Mouse (Mus musculus): ENCODE results near the gene Tbc1d1. TPM values are rescaled to one million over a fixed set of nuclear protein-coding genes. Genes with fewer than 3 reads are reported as not detected.

Tbc1d1 gene
- polyA plus RNA-seq, 1 experiment: 18.5 TPM

GRCm38 (mm10) chr5:64299508-64300324, 143.6 kb downstream of the Tbc1d1 start:
- H3K4me3 ChIP-seq (replicated peaks; ENCODE audit: extremely low read depth, low read depth, low read length): no peak overlapping the region
- WGBS: 51% methylated on average over 7 of the region's 7 CpGs
- peaks cover 11% of the 10 kb centered on the region for H3K4me1 ChIP-seq (ENCODE audit: control insufficient read depth, insufficient read depth, low read length)
- DNase-seq: no peak
- no peak for TF ChIP-seq CTCF (IDR thresholded peaks at IDR 0.05; ENCODE audit: insufficient read depth, low read length)
- TF ChIP-seq POLR2A (IDR thresholded peaks at IDR 0.05; ENCODE audit: borderline replicate concordance, extremely low read depth, low read depth, low read length): no peak

- 66% methylated on average over 4 of the region's 4 CpGs for WGBS
- H3K4me3 ChIP-seq (replicated peaks; ENCODE audit: extremely low read depth, low read depth, low read length): no peak overlapping the region
- DNase-seq: no peak
- H3K4me1 ChIP-seq (ENCODE audit: control insufficient read depth, insufficient read depth, low read length): peaks cover 11% of the 10 kb centered on the region
- TF ChIP-seq POLR2A (IDR thresholded peaks at IDR 0.05; ENCODE audit: borderline replicate concordance, extremely low read depth, low read depth, low read length) (no peak), CTCF (IDR thresholded peaks at IDR 0.05; ENCODE audit: insufficient read depth, low read length) (no peak)
Observed at GRCm38 (mm10) chr5:64301246-64301645, 145.1 kb downstream of the Tbc1d1 start.

GRCm38 (mm10) chr5:64307289-64307688, 151.2 kb downstream of the Tbc1d1 start:
- no peak overlapping the region for H3K4me3 ChIP-seq (replicated peaks; ENCODE audit: extremely low read depth, low read depth, low read length)
- DNase-seq: no peak
- H3K4me1 ChIP-seq (ENCODE audit: control insufficient read depth, insufficient read depth, low read length): no peaks in the 10 kb centered on the region
- no peak for TF ChIP-seq CTCF (IDR thresholded peaks at IDR 0.05; ENCODE audit: insufficient read depth, low read length)
- no peak for TF ChIP-seq POLR2A (IDR thresholded peaks at IDR 0.05; ENCODE audit: borderline replicate concordance, extremely low read depth, low read depth, low read length)
- WGBS: 94% methylated on average over 2 of the region's 2 CpGs

GRCm38 (mm10) chr5:64312295-64312694, 156.2 kb downstream of the Tbc1d1 start:
- TF ChIP-seq POLR2A (IDR thresholded peaks at IDR 0.05; ENCODE audit: borderline replicate concordance, extremely low read depth, low read depth, low read length) (no peak), CTCF (IDR thresholded peaks at IDR 0.05; ENCODE audit: insufficient read depth, low read length) (no peak)
- Histone ChIP-seq H3K4me3 (replicated peaks; ENCODE audit: extremely low read depth, low read depth, low read length) (no peak overlapping the region), H3K4me1 (ENCODE audit: control insufficient read depth, insufficient read depth, low read length) (peaks cover 3% of the 10 kb centered on the region)
- WGBS: 60% methylated on average over 5 of the region's 5 CpGs
- no peak for DNase-seq

- no peak for TF ChIP-seq POLR2A (IDR thresholded peaks at IDR 0.05; ENCODE audit: borderline replicate concordance, extremely low read depth, low read depth, low read length)
- H3K4me3 ChIP-seq (replicated peaks; ENCODE audit: extremely low read depth, low read depth, low read length): no peak overlapping the region
- WGBS: 78% methylated on average over 1 of the region's 1 CpGs
- H3K4me1 ChIP-seq (ENCODE audit: control insufficient read depth, insufficient read depth, low read length): peaks cover 3% of the 10 kb centered on the region
- DNase-seq: no peak
Observed at GRCm38 (mm10) chr5:64313481-64313880, 157.4 kb downstream of the Tbc1d1 start.

GRCm38 (mm10) chr5:64314288-64315052, 158.4 kb downstream of the Tbc1d1 start:
- TF ChIP-seq CTCF (IDR thresholded peaks at IDR 0.05; ENCODE audit: insufficient read depth, low read length) (no peak), POLR2A (IDR thresholded peaks at IDR 0.05; ENCODE audit: borderline replicate concordance, extremely low read depth, low read depth, low read length) (no peak)
- DNase-seq: no peak
- peaks cover 3% of the 10 kb centered on the region for H3K4me1 ChIP-seq (ENCODE audit: control insufficient read depth, insufficient read depth, low read length)
- H3K4me3 ChIP-seq (replicated peaks; ENCODE audit: extremely low read depth, low read depth, low read length): no peak overlapping the region
- 46% methylated on average over 6 of the region's 6 CpGs for WGBS

- TF ChIP-seq POLR2A (IDR thresholded peaks at IDR 0.05; ENCODE audit: borderline replicate concordance, extremely low read depth, low read depth, low read length): no peak
- no peak for TF ChIP-seq CTCF (IDR thresholded peaks at IDR 0.05; ENCODE audit: insufficient read depth, low read length)
- Histone ChIP-seq H3K4me1 (ENCODE audit: control insufficient read depth, insufficient read depth, low read length) (peaks cover 3% of the 10 kb centered on the region), H3K4me3 (replicated peaks; ENCODE audit: extremely low read depth, low read depth, low read length) (no peak overlapping the region)
- DNase-seq: no peak
- WGBS: 62% methylated on average over 1 of the region's 1 CpGs
Observed at GRCm38 (mm10) chr5:64315088-64315487, 159.0 kb downstream of the Tbc1d1 start.

- DNase-seq: no peak
Observed at GRCm38 (mm10) chr5:64323286-64323685, 167.2 kb downstream of the Tbc1d1 start.

GRCm38 (mm10) chr5:64324353-64324752, 168.2 kb downstream of the Tbc1d1 start:
- Histone ChIP-seq H3K4me3 (replicated peaks; ENCODE audit: extremely low read depth, low read depth, low read length) (no peak overlapping the region), H3K4me1 (ENCODE audit: control insufficient read depth, insufficient read depth, low read length) (peaks cover 9% of the 10 kb centered on the region)
- 69% methylated on average over 12 of the region's 12 CpGs for WGBS
- DNase-seq: no peak
- TF ChIP-seq POLR2A (IDR thresholded peaks at IDR 0.05; ENCODE audit: borderline replicate concordance, extremely low read depth, low read depth, low read length): no peak
- TF ChIP-seq CTCF (IDR thresholded peaks at IDR 0.05; ENCODE audit: insufficient read depth, low read length): no peak

More at GRCm38 (mm10) chr5:64323286-64323685, 167.2 kb downstream of the Tbc1d1 start:
- no peak for TF ChIP-seq POLR2A (IDR thresholded peaks at IDR 0.05; ENCODE audit: borderline replicate concordance, extremely low read depth, low read depth, low read length)
- TF ChIP-seq CTCF (IDR thresholded peaks at IDR 0.05; ENCODE audit: insufficient read depth, low read length): no peak
- Histone ChIP-seq H3K4me3 (replicated peaks; ENCODE audit: extremely low read depth, low read depth, low read length) (no peak overlapping the region), H3K4me1 (ENCODE audit: control insufficient read depth, insufficient read depth, low read length) (peaks cover 9% of the 10 kb centered on the region)
- 83% methylated on average over 4 of the region's 4 CpGs for WGBS

Measured in lung, adult 2 months (tissue).